Mouse (Mus musculus) midbrain, postnatal 0 days (tissue): Measurements from ENCODE around the gene Gm21411. TPM values are rescaled to one million over a fixed set of nuclear protein-coding genes. Genes with fewer than 3 reads are reported as not detected.
"Not testable (repeated sequence)": the region's sequence is repeated elsewhere in the genome, so short reads cannot be mapped to it uniquely, and the experiment has no call there.

Source experiments
- ATAC-seq: fragments of 200-750 bp; cut with Nextera tagmentation; 2 replicates; pipeline ENCODE4 v1.8.0; 2017; ENCODE audit warnings: moderate number of reproducible peaks, mild to moderate bottlenecking, moderate TSS enrichment, moderate library complexity; ENCODE audit not compliant: low FRiP score
- DNase-seq: peaks from one replicate; pipeline ENCODE4 v3.0.0-alpha.2; 2015; ENCODE audit warnings: low spot score
- H3K27ac ChIP-seq: fragments of 300-500 bp; sonication (generic); 2 replicates; pipeline ENCODE4 v1.5.1; 2014; ENCODE audit warnings: low read depth, mild to moderate bottlenecking, low read length, mixed read lengths
- H3K27me3 ChIP-seq: fragments of 300-500 bp; sonication (generic); 2 replicates; pipeline ENCODE4 v1.6.1; 2014; ENCODE audit warnings: low read length, control low read depth, mixed read lengths; ENCODE audit not compliant: insufficient read depth
- H3K36me3 ChIP-seq: fragments of 300-500 bp; sonication (generic); 2 replicates; pipeline ENCODE4 v1.6.1; 2014; ENCODE audit warnings: low read length, control low read depth, mixed read lengths; ENCODE audit not compliant: insufficient read depth
- H3K4me1 ChIP-seq: fragments of 300-500 bp; sonication (generic); 2 replicates; pipeline ENCODE4 v1.6.1; 2014; ENCODE audit warnings: mild to moderate bottlenecking, control low read depth, antibody characterized with exemption, low read length, mixed read lengths; ENCODE audit not compliant: insufficient read depth
- H3K4me2 ChIP-seq: fragments of 300-500 bp; sonication (generic); 2 replicates; pipeline ENCODE4 v1.6.1; 2014; ENCODE audit warnings: low read depth, mild to moderate bottlenecking, low read length, mixed read lengths; ENCODE audit not compliant: poor library complexity, severe bottlenecking
- H3K4me3 ChIP-seq: fragments of 300-500 bp; sonication (generic); 2 replicates; pipeline ENCODE4 v1.5.1; 2014; ENCODE audit warnings: low read depth, mild to moderate bottlenecking, low read length, moderate library complexity
- H3K9ac ChIP-seq: fragments of 300-500 bp; sonication (generic); replicated peaks from 2 replicates; pipeline ENCODE4 v1.6.1; 2014; ENCODE audit warnings: mild to moderate bottlenecking, low read length, moderate library complexity, mixed read lengths; ENCODE audit not compliant: poor library complexity, severe bottlenecking
- H3K9me3 ChIP-seq: fragments of 300-500 bp; sonication (generic); 2 replicates; pipeline ENCODE4 v1.6.1; 2016; ENCODE audit warnings: low read length, control low read depth
- CTCF ChIP-seq: IDR thresholded peaks from 2 replicates; pipeline ENCODE4 v1.5.1; 2016; ENCODE audit warnings: antibody characterized with exemption, mild to moderate bottlenecking
- WGBS: fragments of 180-500 bp; shearing (Covaris S2); extraction: QIAGEN DNeasy Blood & Tissue Kit; methylation state at CpG from one replicate; pipeline ENCODE4 v1.1.7; 2014; 5-methylcytosine and 5-hydroxymethylcytosine counted together
- polyA plus RNA-seq: library from polyadenylated mRNA; unstranded; fragments of >200 nt; fragmentation: Nextera tagmentation; extraction: Ambion mirVana; gene quantifications from 2 replicates; pipeline ENCODE4 v1.2.1, GENCODE M21; 2015
- total RNA-seq: library from RNA; depleted of rRNA; stranded (reverse); fragments of >200 nt; gene quantifications from 2 replicates; pipeline ENCODE4 v1.2.3, GENCODE M21; 2014; rRNA removed

The Gm21411 gene
- not detected in 2 replicates for total RNA-seq
- not detected in 2 replicates for polyA plus RNA-seq

- not testable (repeated sequence) for H3K9me3 ChIP-seq, ATAC-seq, H3K4me3 ChIP-seq, H3K27me3 ChIP-seq, H3K4me2 ChIP-seq, H3K9ac ChIP-seq, H3K27ac ChIP-seq, H3K4me1 ChIP-seq, DNase-seq, H3K36me3 ChIP-seq
- WGBS: 78% methylated on average over 9 of the region's 9 CpGs
Observed at GRCm38 (mm10) chr4:146909386-146910137, at the start of gene Gm21411. TSS of gene Gm21411 (minus strand) at chr4:146909590.

GRCm38 (mm10) chr4:146941691-146942090 is 32.3 kb upstream of the Gm21411 start:
- WGBS: 63% methylated on average over 32 of the region's 32 CpGs
- H3K4me2 ChIP-seq, H3K4me1 ChIP-seq, DNase-seq, H3K27me3 ChIP-seq, ATAC-seq, H3K9ac ChIP-seq, H3K36me3 ChIP-seq, H3K4me3 ChIP-seq, H3K27ac ChIP-seq: not testable (repeated sequence)
- H3K9me3 ChIP-seq: peaks cover 15% of the 10 kb centered on the region

GRCm38 (mm10) chr4:146932311-146933082 is 23.1 kb upstream of the Gm21411 start:
- WGBS: 11% methylated on average over 75 of the region's 77 CpGs
- H3K27me3 ChIP-seq: no peaks in the 10 kb centered on the region
- no peak for TF ChIP-seq CTCF
- no peaks in the 10 kb centered on the region for H3K4me1 ChIP-seq
- peak overlapping the region; percentile 28 for H3K4me2 ChIP-seq
- no peak overlapping the region for H3K27ac ChIP-seq
- H3K9me3 ChIP-seq: peaks cover 34% of the 10 kb centered on the region
- H3K4me3 ChIP-seq: peak overlapping the region; percentile 18; the same call in 1 of the 2 replicates
- peak; percentile 0 for DNase-seq
- no peak overlapping the region for H3K9ac ChIP-seq
- no peak for ATAC-seq
- H3K36me3 ChIP-seq: no peaks in the 10 kb centered on the region

DNA sequence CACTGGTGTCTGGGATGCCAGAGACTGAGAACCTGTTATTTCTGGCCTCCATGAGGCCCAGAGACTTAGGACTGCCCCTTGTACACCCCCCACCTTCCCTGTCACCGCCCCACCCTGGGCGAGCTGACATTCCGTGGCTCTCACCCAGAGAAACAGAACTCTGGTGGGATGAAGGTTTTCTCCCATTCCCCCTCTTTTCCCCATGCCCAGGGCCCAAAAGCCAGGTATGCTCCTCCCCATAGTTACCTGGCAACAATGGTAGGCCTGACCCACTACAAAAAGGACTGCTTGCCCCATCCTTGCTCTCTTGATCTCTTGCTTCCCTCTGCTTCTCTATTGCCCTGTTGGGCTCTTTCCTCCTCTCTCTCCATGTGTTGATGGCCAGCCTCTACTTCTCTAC is 5.8 kb upstream of the Gm21411 start:
- DNase-seq (no peak), ATAC-seq (no peak)
- Histone ChIP-seq H3K9ac (no peak overlapping the region), H3K27me3 (no peaks in the 10 kb centered on the region), H3K4me3 (no peak overlapping the region), H3K9me3 (peaks cover 13% of the 10 kb centered on the region), H3K36me3 (no peaks in the 10 kb centered on the region), H3K4me2 (no peak overlapping the region), H3K4me1 (no peaks in the 10 kb centered on the region), H3K27ac (no peak overlapping the region)
- TF ChIP-seq CTCF: no peak
- 74% methylated on average over 3 of the region's 3 CpGs for WGBS

DNA sequence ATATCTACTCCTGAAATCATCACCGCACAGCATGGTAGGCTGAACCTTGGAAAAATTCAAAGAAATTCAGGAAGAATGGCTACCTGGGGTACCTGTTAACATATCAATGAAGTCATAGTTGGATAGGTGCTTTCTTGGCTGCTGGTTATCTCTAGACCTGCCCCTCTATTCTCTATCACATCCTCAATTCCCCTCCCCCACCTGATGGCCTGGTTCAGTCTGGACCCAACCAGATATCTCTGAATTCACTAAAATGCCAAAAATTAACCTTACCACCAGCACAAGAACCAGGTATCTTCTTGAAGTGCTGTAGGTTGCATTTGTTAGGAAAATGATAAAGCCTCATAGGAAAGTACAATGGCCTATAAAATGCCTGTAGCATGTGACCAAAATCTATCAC is 1.3 kb downstream of the Gm21411 start:
- H3K4me1 ChIP-seq, H3K27me3 ChIP-seq, H3K9me3 ChIP-seq, DNase-seq, ATAC-seq, H3K9ac ChIP-seq, H3K27ac ChIP-seq, H3K4me2 ChIP-seq, H3K4me3 ChIP-seq, H3K36me3 ChIP-seq: not testable (repeated sequence)
- 100% methylated on average over 1 of the region's 1 CpGs for WGBS

GRCm38 (mm10) chr4:146904782-146905181 is 4.6 kb downstream of the Gm21411 start:
- H3K9ac ChIP-seq, H3K27ac ChIP-seq, ATAC-seq, H3K4me3 ChIP-seq, H3K9me3 ChIP-seq, H3K4me2 ChIP-seq, H3K27me3 ChIP-seq, H3K4me1 ChIP-seq, DNase-seq, H3K36me3 ChIP-seq: not testable (repeated sequence)
- 79% methylated on average over 2 of the region's 2 CpGs for WGBS

- H3K9me3 ChIP-seq, DNase-seq, H3K9ac ChIP-seq, H3K4me3 ChIP-seq, H3K36me3 ChIP-seq, ATAC-seq, H3K4me1 ChIP-seq, H3K27ac ChIP-seq, H3K4me2 ChIP-seq, H3K27me3 ChIP-seq: not testable (repeated sequence)
- WGBS: 56% methylated on average over 3 of the region's 3 CpGs
Observed at GRCm38 (mm10) chr4:146903126-146903525, 6.3 kb downstream of the Gm21411 start.
